Mouse (Mus musculus) MEL-GATA-1-ER (cell line): ENCODE measurements around the gene Gpr83.
A peak's percentile ranks its signal among the peaks of the same experiment; 100 is the strongest.
"Not testable (repeated sequence)": the region's sequence is repeated elsewhere in the genome, so short reads cannot be mapped to it uniquely, and the experiment has no call there.

Experiments
- DNase-seq: peaks from one replicate; pipeline ENCODE4 v3.0.0-alpha.2; 2012; ENCODE audit warnings: low read depth; ENCODE audit errors: extremely low read depth

Gpr83 gene

GRCm38 (mm10) chr9:14868326-14868725 lies 8.3 kb downstream of the Gpr83 start:
- no peak for DNase-seq

- DNase-seq, result no peak
Observed at GRCm38 (mm10) chr9:14870377-14870776, 10.4 kb downstream of the Gpr83 start.

GRCm38 (mm10) chr9:14870802-14871201 lies 10.8 kb downstream of the Gpr83 start:
- DNase-seq, result no peak

GRCm38 (mm10) chr9:14871536-14871935 lies 11.5 kb downstream of the Gpr83 start:
- DNase-seq, result no peak

DNA sequence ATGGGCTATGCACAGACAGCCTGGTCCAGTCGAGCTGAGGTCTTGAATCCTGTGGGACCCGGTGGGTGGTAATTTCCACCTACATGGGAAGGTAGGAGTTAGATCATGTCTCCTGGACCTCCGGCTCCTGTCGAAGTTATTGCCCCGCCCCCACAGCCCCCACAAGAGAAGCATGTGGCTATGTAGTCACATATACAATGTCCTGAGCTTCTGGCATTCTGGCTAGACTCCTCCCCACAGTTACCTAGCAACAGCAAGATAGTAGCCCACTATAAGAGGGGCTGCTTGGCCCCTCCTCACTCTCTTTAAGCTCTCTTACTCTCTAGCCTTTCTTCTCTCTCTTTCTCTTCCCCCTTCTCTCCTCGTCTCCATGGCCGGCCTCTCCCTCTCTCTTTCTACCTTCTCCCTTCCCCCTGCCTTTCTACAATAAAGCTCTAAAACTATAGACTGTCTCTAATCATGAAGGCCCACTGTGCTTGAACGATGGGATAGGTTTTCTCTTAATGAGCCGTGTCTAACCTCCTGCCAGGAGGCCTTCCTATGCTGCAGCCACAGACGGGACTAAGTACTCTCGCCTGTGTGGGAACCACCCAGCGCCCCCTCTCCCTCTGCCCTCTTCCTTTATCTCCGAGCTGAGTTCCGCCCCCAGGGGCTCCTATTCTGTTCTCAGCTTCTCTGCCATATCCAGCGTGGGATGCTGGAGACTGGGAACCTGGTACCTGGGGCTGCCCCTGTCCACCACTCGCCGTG lies 12.3 kb downstream of the Gpr83 start:
- no peak for DNase-seq

DNA sequence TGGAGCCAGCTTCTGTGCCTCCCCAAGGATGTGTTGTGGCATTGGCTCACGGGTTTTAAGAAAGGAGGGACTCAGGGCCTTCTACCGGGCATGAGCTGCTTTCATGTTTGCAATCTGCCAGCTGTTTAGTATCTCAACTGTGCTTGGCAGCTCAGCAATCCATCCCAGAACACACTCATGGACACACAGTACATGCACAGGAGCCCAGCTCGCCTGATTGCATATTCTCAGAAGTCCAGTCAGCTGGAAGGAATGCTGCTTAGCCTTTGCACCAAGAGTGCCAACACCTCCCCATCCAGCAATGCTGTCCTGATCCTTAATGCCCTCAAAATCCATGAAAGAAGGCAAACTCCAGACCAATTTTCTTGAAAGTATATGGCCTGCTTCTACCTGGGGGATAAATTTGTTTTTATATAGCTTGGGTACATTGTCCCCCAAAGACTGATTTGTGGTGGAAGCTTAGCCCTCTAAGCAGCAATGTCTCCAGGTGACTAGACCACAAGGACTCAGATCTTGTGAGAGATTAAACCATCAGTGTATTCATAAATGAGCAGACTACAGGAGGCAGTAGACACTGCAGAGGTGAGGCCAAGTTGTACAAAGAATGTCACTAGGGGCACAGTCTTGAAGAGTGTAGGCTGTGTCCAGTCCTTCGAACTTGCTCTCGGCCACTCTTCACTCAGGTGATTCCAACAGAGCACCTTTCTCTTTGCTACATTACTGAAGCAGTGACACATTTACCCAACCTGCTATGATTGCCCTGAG lies 15.9 kb downstream of the Gpr83 start:
- DNase-seq, result no peak

DNA sequence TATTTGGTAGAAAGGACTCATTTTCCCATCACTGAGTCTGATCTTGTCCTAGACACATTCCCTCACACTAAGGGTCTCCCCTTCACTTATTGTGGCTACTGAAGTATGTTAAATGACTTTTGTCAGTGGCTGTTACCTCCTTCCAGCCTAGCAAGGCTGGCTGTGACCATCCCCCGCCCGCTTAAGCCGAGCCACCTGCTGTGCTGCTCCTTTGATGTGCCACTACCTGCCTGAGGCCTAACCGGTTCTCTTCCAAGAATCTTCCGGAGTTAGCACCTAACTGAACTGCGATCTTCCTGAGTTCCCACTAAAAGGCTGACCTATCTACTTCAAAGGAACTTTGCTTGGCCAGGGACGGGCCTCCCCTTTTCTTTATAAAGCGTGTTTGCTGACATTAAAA lies 16.6 kb downstream of the Gpr83 start:
- DNase-seq, result not testable (repeated sequence)

DNA sequence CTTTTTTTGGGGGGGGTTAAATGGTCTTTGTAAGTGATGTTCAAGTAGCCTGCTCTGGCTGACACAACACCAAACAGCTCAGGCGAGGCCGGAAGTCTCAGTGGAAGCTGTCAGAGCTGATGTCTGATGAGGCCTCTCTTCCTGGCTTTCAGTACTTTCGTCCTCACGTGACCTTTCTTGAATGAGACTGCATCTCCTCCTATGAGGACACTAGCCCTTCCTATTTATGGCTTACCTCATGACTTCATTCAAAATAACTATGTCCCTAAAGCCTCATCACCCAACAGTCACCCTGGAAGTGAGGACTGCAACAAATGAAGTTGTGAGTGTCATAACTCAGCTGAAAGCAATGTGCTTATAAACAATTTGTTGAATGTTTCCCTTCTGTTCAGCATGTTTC lies 24.6 kb downstream of the Gpr83 start:
- no peak for DNase-seq

DNA sequence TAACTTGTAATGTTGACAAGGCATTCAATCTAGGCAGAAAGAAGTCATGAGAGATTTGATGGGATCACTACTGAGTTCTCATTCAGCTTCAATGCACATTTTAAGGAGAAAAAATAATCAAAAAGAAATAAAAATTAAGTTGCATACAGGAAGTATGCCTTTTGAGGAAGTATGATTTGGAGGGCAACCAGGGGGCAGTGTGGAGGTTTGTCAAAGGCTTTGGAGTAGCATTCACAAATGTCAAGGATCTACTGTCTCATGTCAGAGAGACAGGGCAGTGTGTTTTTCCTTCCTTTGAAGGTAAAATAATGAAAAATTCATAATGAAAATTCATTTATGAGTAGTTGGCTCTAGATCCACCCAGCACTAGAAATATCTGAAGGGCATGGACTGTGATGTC lies 25.1 kb downstream of the Gpr83 start:
- DNase-seq, result no peak

DNA sequence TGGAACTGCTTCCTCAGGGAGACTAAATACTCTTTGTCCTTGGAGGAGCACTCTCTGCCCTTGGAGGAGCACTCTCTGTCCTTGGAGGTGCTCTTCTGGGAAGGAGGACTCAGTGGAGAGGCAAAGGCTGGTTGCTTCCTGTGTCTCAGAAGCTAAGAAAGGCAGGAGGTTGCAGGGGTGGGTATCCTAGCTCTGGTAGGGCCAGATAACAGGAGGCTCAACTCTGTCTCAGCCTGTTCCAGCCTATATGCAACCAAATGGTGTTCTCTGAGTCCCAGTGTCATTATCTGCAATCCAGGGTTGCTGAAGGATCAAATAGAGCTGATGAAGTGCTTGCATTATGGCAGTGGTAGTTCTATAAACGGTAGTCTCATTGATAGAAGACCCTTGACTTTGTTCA lies 25.9 kb downstream of the Gpr83 start:
- DNase-seq, result peak; percentile 14

DNA sequence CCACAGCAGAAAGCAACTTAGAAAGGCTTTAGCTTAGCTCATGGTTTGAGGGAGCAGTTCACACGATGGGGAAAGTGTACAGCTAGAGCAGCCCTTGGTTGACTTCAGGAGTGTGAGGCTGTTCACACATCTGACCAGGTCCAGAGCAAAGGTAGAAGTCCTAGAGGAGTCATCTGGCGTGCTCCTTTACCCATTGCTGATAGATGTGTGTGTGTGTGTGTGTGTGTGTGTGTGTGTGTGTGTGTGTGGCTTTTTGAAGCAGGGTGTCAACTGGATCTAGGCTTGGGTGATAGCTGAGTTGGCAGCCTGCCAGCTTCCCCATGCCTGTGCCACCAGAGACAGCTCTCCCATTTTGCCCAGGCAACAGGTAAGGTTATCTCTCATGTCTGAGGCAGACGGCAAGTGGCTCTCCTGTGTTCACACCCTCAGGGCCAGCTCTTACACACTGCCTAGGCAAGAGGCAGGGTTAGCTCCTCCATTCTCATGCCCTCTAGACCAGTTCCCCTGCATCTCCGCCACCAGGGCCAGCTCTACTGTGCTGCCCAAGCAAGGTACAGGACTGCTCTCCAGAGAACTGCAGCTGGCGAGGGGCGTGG lies 27.9 kb downstream of the Gpr83 start:
- DNase-seq, result no peak

- DNase-seq, result no peak
Observed at GRCm38 (mm10) chr9:14888671-14889070, 28.7 kb downstream of the Gpr83 start.

DNA sequence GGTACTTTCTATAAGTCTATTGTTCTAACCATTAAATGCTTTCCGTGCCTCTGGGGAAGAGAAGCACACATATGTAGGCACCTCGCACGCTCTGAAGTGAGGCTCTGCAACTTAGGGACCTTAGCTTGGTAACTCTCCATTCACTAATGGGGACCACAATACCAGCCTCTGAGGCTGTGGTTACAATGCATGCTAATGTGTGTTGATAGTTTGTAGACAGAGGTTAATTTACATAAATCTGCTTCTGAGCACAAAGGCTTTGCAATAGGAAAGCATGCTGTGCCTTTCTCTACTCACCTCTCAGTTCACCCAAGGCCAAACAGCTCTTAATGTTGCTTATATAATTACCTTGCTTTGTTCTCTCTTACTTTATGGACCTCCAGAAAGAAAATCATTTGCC lies 30.7 kb downstream of the Gpr83 start:
- no peak for DNase-seq

DNA sequence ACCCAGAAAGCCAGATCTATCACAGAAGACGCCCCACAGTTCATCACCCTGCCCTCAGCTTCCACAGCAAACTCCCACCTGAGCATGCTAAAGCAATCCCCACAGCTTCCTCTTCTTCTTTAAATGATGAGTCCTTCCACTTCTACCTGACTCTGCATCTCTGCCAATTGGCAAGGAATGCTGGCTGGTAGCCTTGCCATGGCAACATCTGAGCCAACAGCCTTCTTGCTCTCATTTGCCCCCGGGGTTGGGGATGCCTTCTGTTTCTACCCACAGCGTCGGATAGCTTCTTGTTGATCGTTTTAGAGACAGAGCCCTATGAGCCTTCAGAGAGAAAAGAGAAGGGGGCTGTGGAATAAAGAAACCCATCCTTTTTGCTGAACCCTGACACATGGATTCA lies 31.9 kb downstream of the Gpr83 start:
- no peak for DNase-seq

GRCm38 (mm10) chr9:14893388-14893787 lies 33.4 kb downstream of the Gpr83 start:
- DNase-seq, result no peak

- no peak for DNase-seq
Observed at GRCm38 (mm10) chr9:14894628-14895027, 34.6 kb downstream of the Gpr83 start.

DNA sequence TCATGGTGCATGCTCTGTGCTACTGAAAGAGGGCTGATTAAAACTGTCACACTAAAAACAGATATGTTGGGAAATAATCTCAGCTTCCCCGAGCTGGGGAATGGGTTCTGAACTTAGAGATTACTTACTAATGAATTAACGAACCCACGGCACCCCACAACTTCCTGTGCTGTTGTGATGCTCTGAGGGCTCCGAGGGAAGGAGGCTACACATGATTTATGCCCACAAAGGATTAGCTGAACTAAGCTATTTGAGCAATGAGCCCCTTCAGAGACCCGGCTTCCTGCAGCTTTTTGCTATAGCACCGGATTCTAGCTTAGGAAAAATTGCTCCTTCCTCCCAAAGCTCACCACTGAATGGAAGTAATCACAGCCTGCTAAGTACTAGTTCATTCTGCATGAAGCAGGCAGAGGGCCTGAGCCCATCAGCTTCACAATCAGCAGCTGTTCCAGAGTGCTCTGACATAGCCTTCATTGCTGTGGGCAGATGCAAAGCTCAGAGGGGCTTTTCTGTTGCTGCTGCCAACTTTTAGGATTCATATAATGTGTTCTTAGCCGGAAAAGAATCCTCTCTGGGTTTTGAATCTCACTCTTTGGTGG lies 35.3 kb downstream of the Gpr83 start:
- no peak for DNase-seq

DNA sequence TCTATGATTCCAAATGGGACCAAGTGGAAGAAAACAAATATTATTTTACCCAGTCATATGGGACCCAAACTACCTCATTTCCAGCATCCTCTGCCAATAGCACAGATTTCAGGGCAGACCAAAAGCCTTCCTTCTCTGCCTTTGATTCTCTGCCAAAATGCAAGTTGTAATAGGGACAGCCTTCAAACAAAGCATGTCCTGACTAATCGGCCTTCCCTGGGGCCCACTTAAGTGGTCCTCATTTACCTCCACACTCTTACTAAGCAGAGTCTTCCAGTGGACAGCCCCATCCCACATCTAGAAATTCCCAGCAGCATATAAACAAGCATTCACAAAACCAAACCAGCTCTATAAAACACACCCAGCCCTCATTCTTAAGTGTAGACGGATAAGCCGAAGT lies 37.1 kb downstream of the Gpr83 start:
- no peak for DNase-seq

DNA sequence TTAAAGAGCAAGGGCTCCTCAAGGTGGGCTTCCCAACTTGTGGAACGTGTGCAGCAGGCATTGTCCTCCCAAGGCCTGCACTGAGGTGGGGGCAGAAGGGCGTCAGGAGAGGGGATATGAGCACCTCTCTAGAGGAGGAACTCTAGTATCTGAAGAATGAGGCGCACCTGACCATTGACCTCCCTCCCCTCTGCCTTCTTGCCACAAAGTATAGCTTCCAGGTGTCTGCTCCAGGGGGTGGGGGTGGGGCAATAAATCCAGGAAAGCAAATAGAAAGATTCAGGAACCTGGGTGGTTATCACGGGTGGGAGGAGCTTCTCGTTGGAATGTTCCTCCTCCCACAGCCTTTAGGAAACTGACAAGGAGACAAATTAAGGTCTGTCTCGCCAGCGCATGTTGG lies 41.7 kb downstream of the Gpr83 start:
- no peak for DNase-seq

DNA sequence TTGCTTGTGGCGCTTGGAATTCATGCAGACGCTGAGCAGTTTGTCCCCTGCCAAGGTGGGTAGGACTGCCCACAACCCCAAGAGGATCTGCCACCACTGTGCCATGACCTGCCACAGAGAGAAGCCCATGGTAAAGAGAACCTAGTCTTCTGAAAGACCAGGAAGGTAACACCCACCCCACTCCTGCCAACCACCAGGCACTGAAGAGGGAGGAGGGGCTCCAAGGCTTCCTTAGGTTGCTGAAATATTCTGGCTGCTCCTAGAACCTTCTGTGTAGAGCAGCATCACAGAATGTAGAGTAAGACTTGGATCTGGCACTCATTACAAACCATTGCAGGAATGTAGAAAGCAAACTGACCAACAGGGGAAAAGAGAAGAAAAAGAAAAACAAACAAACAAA lies 42.4 kb downstream of the Gpr83 start:
- no peak for DNase-seq

- no peak for DNase-seq
Observed at GRCm38 (mm10) chr9:14903006-14903405, 43.0 kb downstream of the Gpr83 start.
